Mouse (Mus musculus) stomach, embryonic 16.5 days (tissue): ENCODE results near the gene Fam114a2. TPM values are rescaled to one million over a fixed set of nuclear protein-coding genes. Genes with fewer than 3 reads are reported as not detected.

Experiments used
- polyA plus RNA-seq: library from polyadenylated mRNA; unstranded; fragments of >200 nt; fragmentation: Nextera tagmentation; extraction: Ambion mirVana; gene quantifications from 2 replicates; pipeline ENCODE4 v1.2.1, GENCODE M21; 2015

The Fam114a2 gene
- polyA plus RNA-seq, 1 experiment from 2014 or later, result 76.3 TPM

Other genes starting within 250 kb of the Fam114a2 start
- gene Mfap3, start within 50 bp of the Fam114a2 start, polyA plus RNA-seq, result 37.9 and 39.0 TPM in 2 replicates
- 15.7 and 17.4 TPM in 2 replicates for gene Galnt10, start 126.8 kb upstream of the Fam114a2 start, polyA plus RNA-seq